Mouse (Mus musculus) testis, adult 2 months (tissue): ENCODE results near the gene Micu1. TPM values are rescaled to one million over a fixed set of nuclear protein-coding genes. Genes with fewer than 3 reads are reported as not detected.

Source experiments
- H3K27ac ChIP-seq: fragments of 200-500 bp; 2 replicates; pipeline ENCODE4 v1.5.1; 2012; ENCODE audit warnings: low read depth, low read length; ENCODE audit not compliant: control insufficient read depth, insufficient read depth
- H3K27me3 ChIP-seq: fragments of 200-500 bp; 2 replicates; pipeline ENCODE4 v1.6.1; 2012; ENCODE audit warnings: mild to moderate bottlenecking, low read length, moderate library complexity; ENCODE audit not compliant: control insufficient read depth, insufficient read depth
- H3K36me3 ChIP-seq: fragments of 200-500 bp; 2 replicates; pipeline ENCODE4 v1.6.1; 2012; ENCODE audit warnings: mild to moderate bottlenecking, low read length; ENCODE audit not compliant: control insufficient read depth, insufficient read depth
- H3K4me1 ChIP-seq: fragments of 200-500 bp; 2 replicates; pipeline ENCODE4 v1.6.1; 2012; ENCODE audit warnings: low read length; ENCODE audit not compliant: control insufficient read depth, insufficient read depth
- H3K4me3 ChIP-seq: fragments of 200-500 bp; 2 replicates; pipeline ENCODE4 v1.5.1; 2012; ENCODE audit warnings: low read depth, mild to moderate bottlenecking, low read length, moderate library complexity, mixed read lengths; ENCODE audit not compliant: control insufficient read depth
- CTCF ChIP-seq: fragments of 200-500 bp; IDR thresholded peaks from 2 replicates; pipeline ENCODE4 v1.5.1; 2012; ENCODE audit warnings: low read depth, mild to moderate bottlenecking, inconsistent platforms, low read length, moderate library complexity; ENCODE audit not compliant: control insufficient read depth, insufficient read depth, insufficient replicate concordance
- POLR2A ChIP-seq: fragments of 200-500 bp; IDR thresholded peaks from 2 replicates; pipeline ENCODE4 v1.6.1; 2012; ENCODE audit warnings: low read depth, mild to moderate bottlenecking, inconsistent platforms, low read length, moderate library complexity; ENCODE audit not compliant: control insufficient read depth
- polyA plus RNA-seq: library from polyadenylated mRNA; depleted of rRNA; stranded (reverse); fragments of >200 nt; gene quantifications from 2 replicates; pipeline ENCODE4 v1.2.3, GENCODE M21; 2012

The Micu1 gene
- polyA plus RNA-seq, 1 experiment = 33.6 TPM

GRCm38 (mm10) chr10:59837490-59837889 lies 135.2 kb downstream of the Micu1 start:
- Histone ChIP-seq H3K36me3 (no peaks in the 10 kb centered on the region), H3K4me1 (no peaks in the 10 kb centered on the region), H3K4me3 (no peak overlapping the region), H3K27me3 (no peaks in the 10 kb centered on the region), H3K27ac (no peak overlapping the region)
- TF ChIP-seq POLR2A (no peak), CTCF (no peak)

DNA sequence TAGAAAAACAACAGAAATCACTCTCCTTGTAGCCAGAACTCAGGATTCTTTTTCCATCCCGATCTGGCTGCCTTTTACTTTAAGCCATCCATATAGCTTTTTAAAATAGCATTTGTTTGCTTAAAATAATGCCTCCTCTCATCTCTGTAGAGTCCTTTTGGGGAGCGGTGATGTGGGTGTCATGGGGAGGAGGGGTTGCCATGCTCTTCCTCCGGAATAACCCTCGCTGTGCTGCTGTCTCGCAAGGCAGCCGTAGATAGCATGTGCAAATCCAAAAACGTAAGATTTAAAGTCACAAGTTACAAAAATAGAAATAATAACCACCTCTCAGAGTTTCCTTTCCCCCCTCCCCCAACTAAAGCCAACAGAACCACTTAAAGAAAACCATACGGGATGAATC lies 139.2 kb downstream of the Micu1 start:
- Histone ChIP-seq H3K27ac (no peak overlapping the region), H3K36me3 (no peaks in the 10 kb centered on the region), H3K4me1 (no peaks in the 10 kb centered on the region), H3K4me3 (no peak overlapping the region), H3K27me3 (no peaks in the 10 kb centered on the region)
- TF ChIP-seq CTCF (no peak), POLR2A (no peak)

DNA sequence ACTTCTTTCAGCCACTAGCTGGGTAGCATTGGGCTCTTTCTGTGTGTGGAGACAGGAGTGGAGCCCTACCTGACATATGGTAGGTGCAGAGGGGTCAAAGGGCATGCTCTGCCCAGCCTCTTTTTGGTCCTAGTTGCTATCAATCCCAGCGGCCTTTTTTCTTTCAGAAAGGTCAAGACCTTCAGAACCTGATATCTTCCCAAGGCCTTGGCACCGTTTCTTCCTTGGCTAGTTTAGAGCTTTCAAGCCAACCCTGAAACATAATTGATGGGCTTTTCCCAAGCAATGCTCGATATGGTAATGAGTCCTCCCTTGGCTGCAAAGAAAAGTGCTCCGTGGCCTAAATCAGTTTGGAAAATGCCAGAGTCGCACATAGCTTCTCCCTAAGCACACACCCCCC lies 140.8 kb downstream of the Micu1 start:
- Histone ChIP-seq H3K27ac (no peak overlapping the region), H3K36me3 (no peaks in the 10 kb centered on the region)
- TF ChIP-seq POLR2A = no peak
- TF ChIP-seq CTCF = no peak

GRCm38 (mm10) chr10:59844686-59845085 lies 142.4 kb downstream of the Micu1 start:
- H3K4me3 ChIP-seq = no peak overlapping the region
- TF ChIP-seq POLR2A (no peak), CTCF (no peak)
- H3K27me3 ChIP-seq = no peaks in the 10 kb centered on the region
- no peaks in the 10 kb centered on the region for H3K4me1 ChIP-seq
- no peak overlapping the region for H3K27ac ChIP-seq
- H3K36me3 ChIP-seq = no peaks in the 10 kb centered on the region

More for the DNA sequence above, 140.8 kb downstream of the Micu1 start:
- H3K4me3 ChIP-seq = no peak overlapping the region
- no peaks in the 10 kb centered on the region for H3K27me3 ChIP-seq
- H3K4me1 ChIP-seq = no peaks in the 10 kb centered on the region

DNA sequence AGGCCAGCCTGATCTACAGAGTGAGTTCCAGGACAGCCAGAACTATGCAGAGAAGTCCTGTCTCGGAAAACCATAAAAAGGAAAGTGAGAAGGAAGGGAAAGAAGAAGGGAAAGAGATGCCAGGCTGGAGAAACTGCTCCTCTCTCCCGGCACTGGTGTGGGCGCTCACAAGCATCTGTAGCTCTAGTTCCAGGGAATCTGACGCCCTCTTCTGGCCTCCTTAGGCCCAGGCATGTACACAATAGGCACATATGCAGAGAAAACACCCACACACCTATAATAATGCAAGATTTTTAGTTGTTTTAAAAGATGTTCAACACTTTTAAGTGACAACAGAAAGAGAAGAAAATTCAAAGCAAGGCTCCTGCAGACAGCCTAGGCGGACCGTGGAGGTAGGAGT lies 144.1 kb downstream of the Micu1 start:
- TF ChIP-seq POLR2A (no peak), CTCF (no peak)
- H3K4me3 ChIP-seq = no peak overlapping the region
- H3K27ac ChIP-seq = no peak overlapping the region
- H3K36me3 ChIP-seq = no peaks in the 10 kb centered on the region
- no peaks in the 10 kb centered on the region for H3K4me1 ChIP-seq
- H3K27me3 ChIP-seq = no peaks in the 10 kb centered on the region

- no peaks in the 10 kb centered on the region for H3K4me1 ChIP-seq
- no peak overlapping the region for H3K27ac ChIP-seq
- no peaks in the 10 kb centered on the region for H3K36me3 ChIP-seq
- no peak overlapping the region for H3K4me3 ChIP-seq
- TF ChIP-seq POLR2A (no peak), CTCF (no peak)
- no peaks in the 10 kb centered on the region for H3K27me3 ChIP-seq
Observed at GRCm38 (mm10) chr10:59848079-59848877, 146.0 kb downstream of the Micu1 start.

GRCm38 (mm10) chr10:59848953-59849352 lies 146.7 kb downstream of the Micu1 start:
- Histone ChIP-seq H3K27ac (no peak overlapping the region), H3K36me3 (no peaks in the 10 kb centered on the region), H3K4me3 (no peak overlapping the region), H3K27me3 (no peaks in the 10 kb centered on the region), H3K4me1 (no peaks in the 10 kb centered on the region)
- no peak for TF ChIP-seq CTCF
- TF ChIP-seq POLR2A = no peak
